Mouse (Mus musculus) G1E (cell line): ENCODE results near the gene Kcnip1.

ENCODE experiments used
- CTCF ChIP-seq: IDR thresholded peaks from 2 replicates; pipeline ENCODE4 v1.5.1; 2012; ENCODE audit warnings: low read depth, low read length, inconsistent platforms, mixed read lengths
- GATA1 ChIP-seq: IDR thresholded peaks from 2 replicates; pipeline ENCODE4 v1.6.1; 2012; ENCODE audit warnings: borderline replicate concordance, low read length, inconsistent platforms, mixed read lengths
- TAL1 ChIP-seq: conservative IDR thresholded peaks from 2 replicates; pipeline ENCODE4 v1.6.1; 2012; ENCODE audit warnings: low read depth, low read length, inconsistent platforms, mixed read lengths

GRCm38 (mm10) chr11:33980146-33980545 is 12.8 kb downstream of the Kcnip1 start:
- TF ChIP-seq CTCF (no peak), TAL1 (no peak), GATA1 (no peak)
